Mouse (Mus musculus): ENCODE results near the gene Syngap1. TPM values are rescaled to one million over a fixed set of nuclear protein-coding genes. Genes with fewer than 3 reads are reported as not detected.

Syngap1 gene
- total RNA-seq, 2 experiments from 2014 or later, result 29.7 to 37.1 TPM

- DNase-seq (ENCODE audit: low spot score in 2 of 2), result no peak
Observed at GRCm38 (mm10) chr17:26936453-26936852, 4.6 kb upstream of the Syngap1 start.

- DNase-seq (ENCODE audit: low spot score in 2 of 2), result no peak
Observed at GRCm38 (mm10) chr17:26936921-26937695, 3.9 kb upstream of the Syngap1 start.

GRCm38 (mm10) chr17:26937883-26938695 lies 3.0 kb upstream of the Syngap1 start:
- DNase-seq (ENCODE audit: low spot score in 2 of 2), result no peak

GRCm38 (mm10) chr17:26938731-26939130 lies 2.3 kb upstream of the Syngap1 start:
- no peak for DNase-seq (ENCODE audit: low spot score in 2 of 2)

GRCm38 (mm10) chr17:26939178-26939972 lies 1.7 kb upstream of the Syngap1 start, which contains the start of gene Cuta:
TSS of gene Cuta (minus strand) at chr17:26939569.
- peak; percentile 89 to 99 for DNase-seq (ENCODE audit: low spot score in 2 of 2)

- no peak for DNase-seq (ENCODE audit: low spot score in 2 of 2)
Observed at GRCm38 (mm10) chr17:26939973-26940300, 1.1 kb upstream of the Syngap1 start.

- DNase-seq (ENCODE audit: low spot score in 2 of 2), result no peak
Observed at GRCm38 (mm10) chr17:26941841-26942570, 953 bp downstream of the Syngap1 start.

GRCm38 (mm10) chr17:26945824-26946495 lies 4.9 kb downstream of the Syngap1 start:
- DNase-seq (ENCODE audit: low spot score in 2 of 2), result no peak

- peak; percentile 65 to 69 for DNase-seq (ENCODE audit: low spot score in 2 of 2)
Observed at GRCm38 (mm10) chr17:26946567-26946966, 5.5 kb downstream of the Syngap1 start.

GRCm38 (mm10) chr17:26947231-26948100 lies 6.4 kb downstream of the Syngap1 start:
- DNase-seq (ENCODE audit: low spot score in 2 of 2), result no peak

- DNase-seq (ENCODE audit: low spot score in 2 of 2), result no peak
Observed at GRCm38 (mm10) chr17:26948316-26949050, 7.4 kb downstream of the Syngap1 start.

GRCm38 (mm10) chr17:26949051-26949577 lies 8.1 kb downstream of the Syngap1 start:
- no peak for DNase-seq (ENCODE audit: low spot score in 2 of 2)

- no peak for DNase-seq (ENCODE audit: low spot score in 2 of 2)
Observed at GRCm38 (mm10) chr17:26949866-26950265, 8.8 kb downstream of the Syngap1 start.

GRCm38 (mm10) chr17:26950560-26951288 lies 9.7 kb downstream of the Syngap1 start:
- DNase-seq (ENCODE audit: low spot score in 2 of 2), result no peak

GRCm38 (mm10) chr17:26951406-26951805 lies 10.4 kb downstream of the Syngap1 start:
- peak in 1 of 2 experiments; percentile 67 for DNase-seq (ENCODE audit: low spot score in 2 of 2)

- no peak for DNase-seq (ENCODE audit: low spot score in 2 of 2)
Observed at GRCm38 (mm10) chr17:26951952-26952877, 11.2 kb downstream of the Syngap1 start.
